Mouse (Mus musculus) ES-E14 (cell line): ENCODE data around the gene Cep85l.

Source experiments
- CHD2 ChIP-seq: IDR thresholded peaks from 2 replicates; pipeline ENCODE4 v1.6.1; 2014; ENCODE audit warnings: mild to moderate bottlenecking, low read depth, low read length, inconsistent platforms
- HCFC1 ChIP-seq: IDR thresholded peaks from 2 replicates; pipeline ENCODE4 v1.6.1; 2012; ENCODE audit warnings: low read length, inconsistent platforms, borderline replicate concordance; ENCODE audit not compliant: insufficient read depth
- MAFK ChIP-seq: IDR thresholded peaks from 2 replicates; pipeline ENCODE4 v1.6.1; 2014; ENCODE audit warnings: mild to moderate bottlenecking, low read depth, low read length, inconsistent platforms; ENCODE audit not compliant: insufficient read depth
- ZC3H11A ChIP-seq: IDR thresholded peaks from 2 replicates; pipeline ENCODE4 v1.6.1; 2012; ENCODE audit warnings: low read depth, mild to moderate bottlenecking, inconsistent platforms, low read length, borderline replicate concordance
- ZNF384 ChIP-seq: IDR thresholded peaks from 2 replicates; pipeline ENCODE4 v1.6.1; 2012; ENCODE audit warnings: low read depth, low read length, inconsistent platforms

- no peak for TF ChIP-seq CHD2
- no peak for TF ChIP-seq HCFC1
- no peak for TF ChIP-seq ZNF384
- no peak for TF ChIP-seq MAFK
- no peak for TF ChIP-seq ZC3H11A
These were observed 46.8 kb upstream of the Cep85l start for GRCm38 (mm10) chr10:53426524-53426923.
